Mouse (Mus musculus) CH12.LX (cell line): ENCODE data around the gene Hira. TPM values are rescaled to one million over a fixed set of nuclear protein-coding genes. Genes with fewer than 3 reads are reported as not detected.
A peak's percentile ranks its signal among the peaks of the same experiment; 100 is the strongest.

Source experiments
- DNase-seq: peaks from one replicate; pipeline ENCODE4 v3.0.0-alpha.2; 2013; ENCODE audit errors: extremely low read depth
- H3K27ac ChIP-seq: 2 replicates; pipeline ENCODE4 v1.5.1; 2012; ENCODE audit warnings: low read depth, mild to moderate bottlenecking, control low read depth, moderate library complexity; ENCODE audit not compliant: insufficient read depth
- H3K27me3 ChIP-seq: replicated peaks from 2 replicates; pipeline ENCODE3; 2012; ENCODE audit warnings: inconsistent platforms
- H3K36me3 ChIP-seq, 2 experiments: replicated peaks in 1 of 2; 2 replicates each; pipeline versions ENCODE3 to v1.6.1; 2012; ENCODE audit warnings: inconsistent platforms in 1 of 2, low read length in 1 of 2, mild to moderate bottlenecking in 1 of 2, mixed read lengths in 1 of 2, moderate library complexity in 1 of 2; ENCODE audit not compliant: control insufficient read depth in 1 of 2, insufficient read depth in 1 of 2
- H3K4me1 ChIP-seq, 2 experiments: 2 replicates each; pipeline ENCODE4 v1.6.1; 2012; ENCODE audit warnings: inconsistent platforms in 1 of 2, moderate library complexity in 1 of 2; ENCODE audit not compliant: insufficient read depth in 2 of 2, control insufficient read depth in 1 of 2
- H3K4me2 ChIP-seq: 2 replicates; pipeline ENCODE4 v1.6.1; 2012; ENCODE audit warnings: low read depth, mild to moderate bottlenecking, control low read depth; ENCODE audit not compliant: poor library complexity, insufficient read depth, severe bottlenecking
- H3K4me3 ChIP-seq, 3 experiments: fragments of 150-350 bp in 1 of 3; sonication (generic) in 1 of 3; replicated peaks in 1 of 3; 2 replicates each; pipeline versions ENCODE3 to v1.5.1; 2011 to 2012; ENCODE audit warnings: low read depth in 2 of 3, low read length in 2 of 3, mild to moderate bottlenecking in 2 of 3, moderate library complexity in 2 of 3, control low read depth in 1 of 3, improper control_type of control experiment in 1 of 3, inconsistent platforms in 1 of 3, mixed read lengths in 1 of 3; ENCODE audit not compliant: poor library complexity in 1 of 3
- H3K79me2 ChIP-seq: replicated peaks from 2 replicates; pipeline ENCODE4 v1.6.1; 2012; ENCODE audit warnings: mild to moderate bottlenecking, moderate library complexity; ENCODE audit not compliant: control insufficient read depth, poor library complexity, insufficient read depth, severe bottlenecking; ENCODE audit errors: extremely low read depth
- H3K9ac ChIP-seq: 2 replicates; pipeline ENCODE4 v1.6.1; 2012; ENCODE audit warnings: low read depth, mild to moderate bottlenecking, control low read depth, moderate library complexity; ENCODE audit not compliant: insufficient read depth
- H3K9me3 ChIP-seq: replicated peaks from 2 replicates; pipeline ENCODE3; 2012; ENCODE audit warnings: low read length, inconsistent platforms, mixed read lengths
- BHLHE40 ChIP-seq: IDR thresholded peaks from 2 replicates; pipeline ENCODE4 v1.6.1; 2011; ENCODE audit warnings: mild to moderate bottlenecking, low read depth, low read length, improper control_type of control experiment
- CHD1 ChIP-seq: IDR thresholded peaks from 2 replicates; pipeline ENCODE4 v1.6.1; 2012; ENCODE audit warnings: low read depth, low read length, improper control_type of control experiment, inconsistent platforms
- CHD2 ChIP-seq: IDR thresholded peaks from 2 replicates; pipeline ENCODE4 v1.6.1; 2011; ENCODE audit warnings: low read length, improper control_type of control experiment
- CTCF ChIP-seq, 2 experiments: IDR thresholded peaks in 1 of 2; conservative IDR thresholded peaks in 1 of 2; 2 replicates each; pipeline ENCODE4 v1.5.1; 2011 to 2012; ENCODE audit warnings: low read depth in 2 of 2, low read length in 2 of 2, improper control_type of control experiment in 1 of 2, inconsistent platforms in 1 of 2, mild to moderate bottlenecking in 1 of 2, moderate library complexity in 1 of 2
- E2F4 ChIP-seq: IDR thresholded peaks from 2 replicates; pipeline ENCODE4 v1.6.1; 2011; ENCODE audit warnings: low read depth, low read length, improper control_type of control experiment; ENCODE audit not compliant: insufficient replicate concordance
- ELF1 ChIP-seq: IDR thresholded peaks from 2 replicates; pipeline ENCODE4 v1.6.1; 2014; ENCODE audit warnings: low read depth, mild to moderate bottlenecking, inconsistent platforms, low read length, improper control_type of control experiment
- EP300 ChIP-seq: IDR thresholded peaks from 2 replicates; pipeline ENCODE4 v1.6.1; 2011; ENCODE audit warnings: low read length, improper control_type of control experiment
- ETS1 ChIP-seq: conservative IDR thresholded peaks from 2 replicates; pipeline ENCODE4 v1.6.1; 2012; ENCODE audit warnings: low read depth, mild to moderate bottlenecking, inconsistent platforms, low read length, improper control_type of control experiment, moderate library complexity
- HCFC1 ChIP-seq: IDR thresholded peaks from 2 replicates; pipeline ENCODE4 v1.6.1; 2012; ENCODE audit warnings: low read depth, mild to moderate bottlenecking, inconsistent platforms, low read length, improper control_type of control experiment
- IRF4 ChIP-seq: IDR thresholded peaks from 2 replicates; pipeline ENCODE4 v1.6.1; 2014; ENCODE audit warnings: low read depth, mild to moderate bottlenecking, inconsistent platforms, low read length, improper control_type of control experiment
- JUN ChIP-seq: IDR thresholded peaks from 2 replicates; pipeline ENCODE4 v1.6.1; 2011; ENCODE audit warnings: low read depth, mild to moderate bottlenecking, low read length, improper control_type of control experiment, moderate library complexity; ENCODE audit not compliant: insufficient read depth
- JUND ChIP-seq: conservative IDR thresholded peaks from 2 replicates; pipeline ENCODE4 v1.6.1; 2011; ENCODE audit warnings: low read depth, low read length, improper control_type of control experiment
- KAT2A ChIP-seq: IDR thresholded peaks from 2 replicates; pipeline ENCODE4 v1.6.1; 2012; ENCODE audit warnings: low read length, improper control_type of control experiment, inconsistent platforms; ENCODE audit not compliant: insufficient replicate concordance
- MAFK ChIP-seq: IDR thresholded peaks from 2 replicates; pipeline ENCODE4 v1.6.1; 2011; ENCODE audit warnings: low read length, improper control_type of control experiment; ENCODE audit not compliant: insufficient replicate concordance
- MAX ChIP-seq: IDR thresholded peaks from 2 replicates; pipeline ENCODE4 v1.6.1; 2011; ENCODE audit warnings: low read length, improper control_type of control experiment
- MAZ ChIP-seq: IDR thresholded peaks from 2 replicates; pipeline ENCODE4 v1.6.1; 2012; ENCODE audit warnings: low read depth, mild to moderate bottlenecking, inconsistent platforms, low read length, improper control_type of control experiment, moderate library complexity
- MEF2A ChIP-seq: IDR thresholded peaks from 2 replicates; pipeline ENCODE4 v1.6.1; 2014; ENCODE audit warnings: low read depth, mild to moderate bottlenecking, inconsistent platforms, low read length, improper control_type of control experiment, borderline replicate concordance
- MXI1 ChIP-seq: IDR thresholded peaks from 2 replicates; pipeline ENCODE4 v1.6.1; 2011; ENCODE audit warnings: mild to moderate bottlenecking, low read depth, low read length, improper control_type of control experiment
- MYC ChIP-seq: IDR thresholded peaks from 2 replicates; pipeline ENCODE4 v1.6.1; 2011; ENCODE audit warnings: low read depth, mild to moderate bottlenecking, improper control_type of control experiment, low read length
- NELFE ChIP-seq: IDR thresholded peaks from 2 replicates; pipeline ENCODE4 v1.6.1; 2011; ENCODE audit warnings: low read depth, low read length, improper control_type of control experiment
- PAX5 ChIP-seq: IDR thresholded peaks from 2 replicates; pipeline ENCODE4 v1.6.1; 2012; ENCODE audit warnings: low read length, inconsistent platforms, mixed read lengths
- POLR2A ChIP-seq: IDR thresholded peaks from 2 replicates; pipeline ENCODE4 v1.6.1; 2011; ENCODE audit warnings: low read depth, mild to moderate bottlenecking, improper control_type of control experiment, low read length
- POLR2AphosphoS2 ChIP-seq: IDR thresholded peaks from 2 replicates; pipeline ENCODE4 v1.6.1; 2011; ENCODE audit warnings: low read depth, low read length, improper control_type of control experiment
- SIN3A ChIP-seq: IDR thresholded peaks from 2 replicates; pipeline ENCODE4 v1.6.1; 2012; ENCODE audit warnings: low read length, improper control_type of control experiment, inconsistent platforms
- SMC3 ChIP-seq: IDR thresholded peaks from 2 replicates; pipeline ENCODE4 v1.6.1; 2011; ENCODE audit warnings: low read depth, low read length, improper control_type of control experiment
- TBP ChIP-seq: conservative IDR thresholded peaks from 2 replicates; pipeline ENCODE4 v1.6.1; 2011; ENCODE audit warnings: low read depth, low read length, improper control_type of control experiment
- TCF12 ChIP-seq: IDR thresholded peaks from 2 replicates; pipeline ENCODE4 v1.6.1; 2014; ENCODE audit warnings: low read depth, mild to moderate bottlenecking, inconsistent platforms, low read length, improper control_type of control experiment
- UBTF ChIP-seq: IDR thresholded peaks from 2 replicates; pipeline ENCODE4 v1.6.1; 2012; ENCODE audit warnings: low read depth, mild to moderate bottlenecking, inconsistent platforms, low read length, improper control_type of control experiment, moderate library complexity
- USF1 ChIP-seq: IDR thresholded peaks from 2 replicates; pipeline ENCODE4 v1.6.1; 2014; ENCODE audit warnings: low read depth, mild to moderate bottlenecking, inconsistent platforms, low read length, improper control_type of control experiment
- USF2 ChIP-seq: conservative IDR thresholded peaks from 2 replicates; pipeline ENCODE4 v1.6.1; 2011; ENCODE audit warnings: low read depth, low read length, improper control_type of control experiment
- ZKSCAN1 ChIP-seq: IDR thresholded peaks from 2 replicates; pipeline ENCODE4 v1.6.1; 2012; ENCODE audit warnings: low read depth, inconsistent platforms, low read length, improper control_type of control experiment, borderline replicate concordance
- ZMIZ1 ChIP-seq: IDR thresholded peaks from 2 replicates; pipeline ENCODE4 v1.6.1; 2012; ENCODE audit warnings: low read depth, mild to moderate bottlenecking, inconsistent platforms, low read length, improper control_type of control experiment
- ZNF384 ChIP-seq: IDR thresholded peaks from 2 replicates; pipeline ENCODE4 v1.6.1; 2012; ENCODE audit warnings: low read depth, low read length, improper control_type of control experiment, inconsistent platforms
- dilution Hi-C: fragments of 300-500 bp; cut with MboI; formaldehyde crosslinking; loops from 2 replicates; pipeline ENCODE4 v1.14.3; 2020; ENCODE audit warnings: low sequenced_read_pairs; ENCODE audit not compliant: extremely low pct_unique_long_range_greater_than_20kb, extremely low pct_ligation_motif_present
- in situ Hi-C: fragments of 300-500 bp; cut with MboI; formaldehyde crosslinking; loops from 3 replicates; pipeline ENCODE4 v1.14.3; 2019; ENCODE audit warnings: low sequenced_read_pairs, low pct_ligation_motif_present, low pct_unique_long_range_greater_than_20kb, mixed read lengths
- polyA plus RNA-seq: library from polyadenylated mRNA; unstranded; fragments of >175 nt; gene quantifications from 2 replicates; pipeline ENCODE4 v1.2.1, GENCODE M21; 2012; ENCODE audit warnings: low read depth; ENCODE audit not compliant: insufficient read length
- total RNA-seq, 2 experiments: library from RNA; depleted of rRNA; stranded (reverse); fragments of 300-350 nt in 1 of 2; fragments of >200 nt in 1 of 2; gene quantifications; 2 replicates each; pipeline ENCODE4 v1.2.3; 2012 to 2014

Hira gene
- total and polyA plus RNA-seq, 3 experiments = 45.8 to 187 (median 125) TPM

DNA sequence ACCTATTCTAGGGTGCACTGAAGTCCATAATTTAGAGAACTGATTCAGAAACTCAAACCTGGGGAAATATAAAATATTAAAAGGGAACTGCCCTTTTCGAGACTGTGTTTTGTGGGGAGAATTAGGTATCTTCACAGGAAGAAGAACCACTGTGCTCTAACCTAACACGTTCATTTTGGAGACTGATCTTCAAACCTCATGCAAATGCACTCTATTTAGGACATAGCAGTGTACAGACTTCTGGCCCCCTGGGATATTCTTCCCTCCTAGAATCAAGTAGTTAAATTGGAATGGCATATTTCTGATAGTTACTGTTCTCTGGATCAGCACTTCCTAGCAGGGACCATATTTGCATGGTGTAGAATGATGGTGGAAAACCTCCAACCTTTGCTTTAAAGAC lies 133.9 kb downstream of the Hira start:
- dilution Hi-C loops = no loop called here
- peaks cover 0 to 63% of the 10 kb centered on the region in 2 experiments for H3K36me3 ChIP-seq
- in situ Hi-C loops = no loop called here
- H3K4me1 ChIP-seq = peaks cover 26 to 91% of the 10 kb centered on the region in 2 experiments
- H3K79me2 ChIP-seq = peaks cover 8% of the 10 kb centered on the region; the same call in 1 of the 2 replicates
- no peaks in the 10 kb centered on the region for H3K9me3 ChIP-seq
- peak; percentile 78 for DNase-seq
- no peaks in the 10 kb centered on the region for H3K27me3 ChIP-seq
- H3K4me2 ChIP-seq = no peak overlapping the region
- peak overlapping the region; percentile 77 for H3K27ac ChIP-seq
- H3K4me3 ChIP-seq = no peak overlapping the region
- H3K9ac ChIP-seq = peak overlapping the region; percentile 76
- TF ChIP-seq NELFE (no peak), ELF1 (no peak), USF2 (no peak), IRF4 (peak; percentile 78), MAZ (no peak), E2F4 (no peak), CTCF (conservative IDR thresholded peaks at IDR 0.05 in 1 of 2, IDR thresholded peaks at IDR 0.05 in 1 of 2; ENCODE audit: low read depth in 2 of 2, low read length in 2 of 2) (no peak), MYC (peak; percentile 68), BHLHE40 (peak; percentile 78), MEF2A (peak; percentile 95), SIN3A (peak; percentile 46; the same call in 1 of the 2 replicates), JUN (peak; percentile 41), POLR2AphosphoS2 (peak; percentile 57; the same call in 1 of the 2 replicates), SMC3 (no peak), KAT2A (0 out of 2 replicates have a peak, but pooled peaks have one; percentile 64), EP300 (peak; percentile 89), CHD1 (peak; percentile 82), MAX (peak; percentile 34; the same call in 1 of the 2 replicates), ZNF384 (peak; percentile 47; the same call in 1 of the 2 replicates), TCF12 (peak; percentile 82), UBTF (no peak), CHD2 (peak; percentile 60), ETS1 (peak; percentile 76), MAFK (peak; percentile 68; the same call in 1 of the 2 replicates), ZKSCAN1 (no peak), MXI1 (no peak), ZMIZ1 (0 out of 2 replicates have a peak, but pooled peaks have one; percentile 58), HCFC1 (no peak; the same call in 1 of the 2 replicates), POLR2A (peak; percentile 38; the same call in 1 of the 2 replicates), PAX5 (no peak), USF1 (no peak), TBP (peak; percentile 85), JUND (peak; percentile 73)
